Mouse (Mus musculus) embryonic facial prominence, embryonic 11.5 days (tissue): ENCODE measurements around the gene Pdcd4. TPM values are rescaled to one million over a fixed set of nuclear protein-coding genes. Genes with fewer than 3 reads are reported as not detected.
"Not testable (repeated sequence)": the region's sequence is repeated elsewhere in the genome, so short reads cannot be mapped to it uniquely, and the experiment has no call there.

Experiments
- ATAC-seq: fragments of 200-750 bp; cut with Nextera tagmentation; replicated peaks from 2 replicates; pipeline ENCODE4 v1.8.0; 2017; ENCODE audit warnings: low read depth; ENCODE audit not compliant: insufficient number of reproducible peaks, low FRiP score, low TSS enrichment
- DNase-seq: peaks from one replicate; pipeline ENCODE4 v3.0.0-alpha.2; 2015; ENCODE audit warnings: low spot score
- H3K27ac ChIP-seq: fragments of 300-500 bp; sonication (generic); replicated peaks from 2 replicates; pipeline ENCODE4 v1.5.1; 2014; ENCODE audit warnings: mild to moderate bottlenecking, low read depth, low read length, control low read depth
- H3K27me3 ChIP-seq: fragments of 300-500 bp; sonication (generic); 2 replicates; pipeline ENCODE4 v1.6.1; 2014; ENCODE audit warnings: mild to moderate bottlenecking, low read length, moderate library complexity, mixed read lengths; ENCODE audit not compliant: control insufficient read depth, insufficient read depth
- H3K36me3 ChIP-seq: fragments of 300-500 bp; sonication (generic); replicated peaks from 2 replicates; pipeline ENCODE4 v1.6.1; 2014; ENCODE audit warnings: low read depth, mild to moderate bottlenecking, low read length, moderate library complexity, mixed read lengths; ENCODE audit not compliant: control insufficient read depth, insufficient read depth
- H3K4me1 ChIP-seq: fragments of 300-500 bp; sonication (generic); 2 replicates; pipeline ENCODE4 v1.6.1; 2014; ENCODE audit warnings: low read length, mixed read lengths; ENCODE audit not compliant: control insufficient read depth, insufficient read depth
- H3K4me2 ChIP-seq: fragments of 300-500 bp; sonication (generic); 2 replicates; pipeline ENCODE4 v1.6.1; 2014; ENCODE audit warnings: low read depth, mild to moderate bottlenecking, control low read depth, low read length, moderate library complexity
- H3K4me3 ChIP-seq: fragments of 300-500 bp; sonication (generic); 2 replicates; pipeline ENCODE4 v1.5.1; 2014; ENCODE audit warnings: low read depth, low read length, control low read depth
- H3K9ac ChIP-seq: fragments of 300-500 bp; sonication (generic); replicated peaks from 2 replicates; pipeline ENCODE4 v1.6.1; 2014; ENCODE audit warnings: mild to moderate bottlenecking, control low read depth, low read length
- H3K9me3 ChIP-seq: fragments of 300-500 bp; sonication (generic); replicated peaks from 2 replicates; pipeline ENCODE4 v1.6.1; 2016; ENCODE audit warnings: mild to moderate bottlenecking, low read length, inconsistent platforms, mixed read lengths; ENCODE audit not compliant: control insufficient read depth
- WGBS: fragments of 180-500 bp; shearing (Covaris S2); extraction: QIAGEN DNeasy Blood & Tissue Kit; methylation state at CpG from one replicate; pipeline ENCODE4 v1.1.7; 2014; 5-methylcytosine and 5-hydroxymethylcytosine counted together
- polyA plus RNA-seq: library from polyadenylated mRNA; unstranded; fragments of >200 nt; fragmentation: Nextera tagmentation; extraction: Ambion mirVana; gene quantifications from 2 replicates; pipeline ENCODE4 v1.2.1, GENCODE M21; 2014

Gene Pdcd4
- polyA plus RNA-seq, 1 experiment from 2014 or later: 96.2 TPM

GRCm38 (mm10) chr19:53906033-53906702, 14.1 kb downstream of the Pdcd4 start:
- Histone ChIP-seq H3K9me3 (no peaks in the 10 kb centered on the region), H3K36me3 (no peaks in the 10 kb centered on the region; the same call in 1 of the 2 replicates), H3K27me3 (no peaks in the 10 kb centered on the region), H3K4me3 (no peak overlapping the region), H3K27ac (no peak overlapping the region), H3K9ac (no peak overlapping the region), H3K4me1 (no peaks in the 10 kb centered on the region), H3K4me2 (no peak overlapping the region)
- 77% methylated on average over 6 of the region's 6 CpGs for WGBS
- no peak for DNase-seq
- ATAC-seq: no peak

- H3K9me3 ChIP-seq, H3K4me1 ChIP-seq, H3K27ac ChIP-seq, DNase-seq, H3K4me2 ChIP-seq, H3K4me3 ChIP-seq, ATAC-seq, H3K9ac ChIP-seq, H3K27me3 ChIP-seq, H3K36me3 ChIP-seq: not testable (repeated sequence)
Measured at GRCm38 (mm10) chr19:53906703-53907070, 14.7 kb downstream of the Pdcd4 start.

- H3K4me2 ChIP-seq: no peak overlapping the region
- no peaks in the 10 kb centered on the region for H3K4me1 ChIP-seq
- H3K27me3 ChIP-seq: no peaks in the 10 kb centered on the region
- no peaks in the 10 kb centered on the region for H3K9me3 ChIP-seq
- ATAC-seq (no peak), DNase-seq (no peak)
- H3K36me3 ChIP-seq: no peaks in the 10 kb centered on the region; the same call in 1 of the 2 replicates
- H3K4me3 ChIP-seq: no peak overlapping the region
- H3K9ac ChIP-seq: no peak overlapping the region
- no peak overlapping the region for H3K27ac ChIP-seq
- 92% methylated on average over 4 of the region's 4 CpGs for WGBS
Measured at GRCm38 (mm10) chr19:53914950-53915349, 22.9 kb downstream of the Pdcd4 start.

GRCm38 (mm10) chr19:53919541-53919940, 27.5 kb downstream of the Pdcd4 start:
- Histone ChIP-seq H3K9ac (no peak overlapping the region), H3K4me2 (no peak overlapping the region), H3K4me3 (no peak overlapping the region), H3K9me3 (no peaks in the 10 kb centered on the region), H3K27me3 (no peaks in the 10 kb centered on the region), H3K27ac (no peak overlapping the region), H3K4me1 (no peaks in the 10 kb centered on the region), H3K36me3 (no peaks in the 10 kb centered on the region; the same call in 1 of the 2 replicates)
- WGBS: 95% methylated on average over 10 of the region's 10 CpGs
- no peak for ATAC-seq
- DNase-seq: no peak

GRCm38 (mm10) chr19:53921996-53922395, 30.0 kb downstream of the Pdcd4 start:
- H3K27me3 ChIP-seq, H3K4me3 ChIP-seq, DNase-seq, H3K27ac ChIP-seq, H3K4me1 ChIP-seq, ATAC-seq, H3K9me3 ChIP-seq, H3K4me2 ChIP-seq, H3K36me3 ChIP-seq, H3K9ac ChIP-seq: not testable (repeated sequence)
- 96% methylated on average over 3 of the region's 3 CpGs for WGBS

- WGBS: 86% methylated on average over 2 of the region's 2 CpGs
- Histone ChIP-seq H3K36me3 (no peaks in the 10 kb centered on the region; the same call in 1 of the 2 replicates), H3K4me2 (no peak overlapping the region), H3K9me3 (no peaks in the 10 kb centered on the region), H3K27me3 (no peaks in the 10 kb centered on the region), H3K9ac (no peak overlapping the region), H3K27ac (no peak overlapping the region), H3K4me1 (no peaks in the 10 kb centered on the region), H3K4me3 (no peak overlapping the region)
- DNase-seq (peak; percentile 74), ATAC-seq (no peak)
Measured at GRCm38 (mm10) chr19:53925338-53925751, 33.3 kb downstream of the Pdcd4 start.

GRCm38 (mm10) chr19:53926705-53927104, 34.7 kb downstream of the Pdcd4 start:
- ATAC-seq (no peak), DNase-seq (no peak)
- WGBS: 94% methylated on average over 1 of the region's 1 CpGs
- Histone ChIP-seq H3K9ac (no peak overlapping the region), H3K4me2 (no peak overlapping the region), H3K27ac (no peak overlapping the region), H3K4me3 (no peak overlapping the region), H3K27me3 (no peaks in the 10 kb centered on the region), H3K36me3 (no peaks in the 10 kb centered on the region; the same call in 1 of the 2 replicates), H3K9me3 (no peaks in the 10 kb centered on the region), H3K4me1 (no peaks in the 10 kb centered on the region)

- no peak for ATAC-seq
- Histone ChIP-seq H3K27ac (no peak overlapping the region), H3K9ac (no peak overlapping the region), H3K4me3 (no peak overlapping the region), H3K36me3 (no peaks in the 10 kb centered on the region; the same call in 1 of the 2 replicates), H3K4me2 (no peak overlapping the region), H3K27me3 (no peaks in the 10 kb centered on the region), H3K9me3 (no peaks in the 10 kb centered on the region), H3K4me1 (no peaks in the 10 kb centered on the region)
- WGBS: 92% methylated on average over 3 of the region's 3 CpGs
- no peak for DNase-seq
Measured at GRCm38 (mm10) chr19:53929218-53929617, 37.2 kb downstream of the Pdcd4 start.
